ENCODE assay signal across 8 mouse cellular contexts in the genomic region with DNA sequence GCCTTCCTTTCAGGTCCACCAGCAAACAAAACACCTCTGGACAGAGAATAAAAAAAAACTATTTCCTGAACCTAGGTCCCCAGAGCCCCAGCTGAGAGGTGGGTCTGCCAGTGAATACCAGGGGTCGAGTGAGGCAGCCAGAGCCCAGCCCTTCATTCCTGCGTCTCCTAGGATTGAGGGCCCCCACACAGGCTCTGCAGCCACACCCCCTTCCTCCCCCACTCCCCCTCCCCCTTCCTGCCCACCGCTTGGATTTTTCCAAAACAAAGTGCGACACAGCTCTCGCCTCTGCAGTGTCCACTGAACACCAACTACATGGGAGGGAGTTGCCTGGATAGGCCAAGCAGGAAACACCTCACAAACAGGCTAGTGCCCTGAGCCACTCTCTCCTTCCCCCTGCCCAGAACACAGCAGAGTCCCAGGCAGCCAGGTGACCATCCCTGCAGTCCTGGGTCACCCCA.
DNase-seq lines count a peak whose midpoint lies in the region; ATAC-seq lines count a peak whose summit lies in the region.

No protein-coding gene starts in this region.

- peaks cover 73% of the 10 kb centered on the region for H3K4me1 ChIP-seq in heart, embryonic 11.5 days (ENCODE audit: control insufficient read depth, insufficient read depth, low read length)

- H3K9ac ChIP-seq in heart, embryonic 11.5 days (ENCODE audit: low read depth, low read length): no peak overlapping the region

- ATAC-seq in heart, embryonic 11.5 days (replicated peaks; ENCODE audit: insufficient number of reproducible peaks, low FRiP score, low TSS enrichment): peak; percentile 31; the same call in 1 of the 2 replicates

- DNase-seq in ovary, postnatal 36 days (ENCODE audit: low spot score): peak; percentile 21
- DNase-seq in ovary, postnatal 14 days (ENCODE audit: low spot score): no peak
- DNase-seq in kidney, postnatal 36 days: peak; percentile 71 to 79
- DNase-seq in mesoderm, embryonic 11.5 days (ENCODE audit: low read depth, low spot score): peak; percentile 26
- no peak for DNase-seq in cerebellum, postnatal 25 days
- no peak for DNase-seq in frontal cortex, postnatal 36 days (ENCODE audit: low spot score in 2 of 2)
- DNase-seq in left cerebral cortex, adult 11 months (ENCODE audit: low spot score): no peak

- no peaks in the 10 kb centered on the region for H3K27me3 ChIP-seq in heart, embryonic 11.5 days (ENCODE audit: control insufficient read depth, insufficient read depth, low read length)

- no peaks in the 10 kb centered on the region for H3K9me3 ChIP-seq in heart, embryonic 11.5 days (replicated peaks; ENCODE audit: control insufficient read depth, low read length)

- H3K27ac ChIP-seq in heart, embryonic 11.5 days (ENCODE audit: low read depth, low read length): peak overlapping the region; percentile 94

- H3K4me2 ChIP-seq in heart, embryonic 11.5 days: peak overlapping the region; percentile 4

- 0% methylated on average over 5 of the region's 5 CpGs for WGBS in heart, embryonic 11.5 days (ENCODE audit: insufficient replicate concordance)

- H3K36me3 ChIP-seq in heart, embryonic 11.5 days (ENCODE audit: control insufficient read depth, insufficient read depth, low read length): 0 out of 2 replicates have a peak, but pooled peaks cover 4% of the 10 kb centered on the region

- no peak overlapping the region for H3K4me3 ChIP-seq in heart, embryonic 11.5 days (ENCODE audit: low read depth, low read length)

Comparison
In these comparisons a context has a peak if more than half of its experiments do, and no peak if none do; other contexts are left out.
1. DNase-seq: peak in ovary, postnatal 36 days (single experiment), kidney, postnatal 36 days (2 of 2) and mesoderm, embryonic 11.5 days (single experiment); none in ovary, postnatal 14 days (single experiment), cerebellum, postnatal 25 days (0 of 2), frontal cortex, postnatal 36 days (0 of 2) and left cerebral cortex, adult 11 months (single experiment).